Mouse (Mus musculus) skeletal muscle tissue, adult 2 months (tissue): ENCODE data around the gene Ogt.

ENCODE experiments used
- DNase-seq: peaks from one replicate; pipeline ENCODE4 v3.0.0-alpha.2; 2012; ENCODE audit warnings: low read depth, low spot score

The Ogt gene

GRCm38 (mm10) chrX:101639741-101640166 lies at the start of gene Ogt:
Ogt (plus strand) TSS chrX:101640060.
- peak; percentile 98 for DNase-seq

GRCm38 (mm10) chrX:101616183-101616582 lies 23.7 kb upstream of the Ogt start:
- no peak for DNase-seq

- DNase-seq = no peak
These were observed 22.0 kb upstream of the Ogt start for GRCm38 (mm10) chrX:101617889-101618288.

GRCm38 (mm10) chrX:101620317-101620716 lies 19.5 kb upstream of the Ogt start:
- no peak for DNase-seq

GRCm38 (mm10) chrX:101622539-101622938 lies 17.3 kb upstream of the Ogt start:
- no peak for DNase-seq

GRCm38 (mm10) chrX:101636821-101637525 lies 2.9 kb upstream of the Ogt start:
- no peak for DNase-seq

- DNase-seq = no peak
These were observed 1.0 kb upstream of the Ogt start for GRCm38 (mm10) chrX:101638856-101639255.

- DNase-seq = no peak
These were observed 554 bp upstream of the Ogt start for GRCm38 (mm10) chrX:101639306-101639705.

- DNase-seq = peak; percentile 56
These were observed 617 bp downstream of the Ogt start for GRCm38 (mm10) chrX:101640194-101641160.

- no peak for DNase-seq
These were observed 1.3 kb downstream of the Ogt start for GRCm38 (mm10) chrX:101641161-101641530.

- no peak for DNase-seq
These were observed 2.2 kb downstream of the Ogt start for GRCm38 (mm10) chrX:101642091-101642490.

- DNase-seq = no peak
These were observed 5.4 kb downstream of the Ogt start for GRCm38 (mm10) chrX:101645286-101645685.

GRCm38 (mm10) chrX:101646621-101647020 lies 6.8 kb downstream of the Ogt start:
- DNase-seq = no peak

- DNase-seq = no peak
These were observed 55.8 kb downstream of the Ogt start for GRCm38 (mm10) chrX:101695686-101696085.

- no peak for DNase-seq
These were observed 57.7 kb downstream of the Ogt start for GRCm38 (mm10) chrX:101697537-101697936.

GRCm38 (mm10) chrX:101698232-101698631 lies 58.4 kb downstream of the Ogt start:
- no peak for DNase-seq

GRCm38 (mm10) chrX:101705111-101705510 lies 65.3 kb downstream of the Ogt start:
- DNase-seq = no peak

- DNase-seq = no peak
These were observed 80.5 kb downstream of the Ogt start for GRCm38 (mm10) chrX:101720401-101720800.

- DNase-seq = no peak
These were observed 90.2 kb downstream of the Ogt start for GRCm38 (mm10) chrX:101730010-101730409.

- DNase-seq = no peak
These were observed 92.8 kb downstream of the Ogt start for GRCm38 (mm10) chrX:101732644-101733043.

- no peak for DNase-seq
These were observed 93.4 kb downstream of the Ogt start for GRCm38 (mm10) chrX:101733288-101733687.

- DNase-seq = peak; percentile 4
These were observed 94.0 kb downstream of the Ogt start, which contains the start of gene Cxcr3 for GRCm38 (mm10) chrX:101733828-101734319. Cxcr3 (minus strand) TSS chrX:101734269.
